Mouse (Mus musculus): Measurements from ENCODE around the gene Rnf152. TPM values are rescaled to one million over a fixed set of nuclear protein-coding genes. Genes with fewer than 3 reads are reported as not detected.

The Rnf152 gene
- polyA plus RNA-seq, 1 experiment from 2014 or later = 0.53 TPM

GRCm38 (mm10) chr1:105240185-105240584, 116.3 kb downstream of the Rnf152 start:
- ATAC-seq (replicated peaks; ENCODE audit: insufficient number of reproducible peaks, low FRiP score, low TSS enrichment, low read depth) (no peak), DNase-seq (ENCODE audit: low spot score) (no peak)
- no peaks in the 10 kb centered on the region for H3K9me3 ChIP-seq (replicated peaks; ENCODE audit: control insufficient read depth, low read length)
- H3K4me3 ChIP-seq (ENCODE audit: low read depth, low read length) = no peak overlapping the region
- no peaks in the 10 kb centered on the region for H3K4me1 ChIP-seq (ENCODE audit: control insufficient read depth, insufficient read depth, low read length)
- H3K27me3 ChIP-seq (ENCODE audit: control insufficient read depth, insufficient read depth, low read length) = no peaks in the 10 kb centered on the region
- H3K36me3 ChIP-seq (replicated peaks; ENCODE audit: control insufficient read depth, insufficient read depth, low read depth, low read length) = no peaks in the 10 kb centered on the region
- H3K27ac ChIP-seq (replicated peaks; ENCODE audit: low read depth, low read length) = no peak overlapping the region
- H3K4me2 ChIP-seq (ENCODE audit: low read depth, low read length) = no peak overlapping the region
- no peak overlapping the region for H3K9ac ChIP-seq (replicated peaks; ENCODE audit: low read length)

All from embryonic facial prominence, embryonic 11.5 days (tissue).